Mouse (Mus musculus) left cerebral cortex, adult 2 months (tissue): ENCODE measurements around the gene Osbp. TPM values are rescaled to one million over a fixed set of nuclear protein-coding genes. Genes with fewer than 3 reads are reported as not detected.

ENCODE experiments used
- DNase-seq, 2 experiments: peaks; one replicate each; pipeline ENCODE4 v3.0.0; 2021 to 2022; ENCODE audit warnings: low spot score in 2 of 2, mixed read lengths in 1 of 2; ENCODE audit errors: extremely low spot score in 1 of 2
- H3K27ac ChIP-seq: fragments of 200-600 bp; 2 replicates; pipeline ENCODE4 v1.8.1; 2022
- H3K4me3 ChIP-seq: fragments of 200-600 bp; 2 replicates; pipeline ENCODE4 v1.8.1; 2022
- CTCF ChIP-seq: fragments of 200-600 bp; IDR thresholded peaks from 2 replicates; pipeline ENCODE4 v1.8.1; 2022; ENCODE audit warnings: antibody characterized with exemption, mild to moderate bottlenecking, moderate library complexity
- intact Hi-C: fragments of 180-260 bp; cut with DNase I; formaldehyde crosslinking; loops from one replicate; pipeline ENCODE4 v1.15.1; 2025
- total RNA-seq, 2 experiments: library from RNA; stranded (reverse); gene quantifications; 2 replicates each; pipeline ENCODE4 v1.2.3; 2021

The Osbp gene
- total RNA-seq, 2 experiments from 2014 or later = 55.6 to 57.0 TPM

DNA sequence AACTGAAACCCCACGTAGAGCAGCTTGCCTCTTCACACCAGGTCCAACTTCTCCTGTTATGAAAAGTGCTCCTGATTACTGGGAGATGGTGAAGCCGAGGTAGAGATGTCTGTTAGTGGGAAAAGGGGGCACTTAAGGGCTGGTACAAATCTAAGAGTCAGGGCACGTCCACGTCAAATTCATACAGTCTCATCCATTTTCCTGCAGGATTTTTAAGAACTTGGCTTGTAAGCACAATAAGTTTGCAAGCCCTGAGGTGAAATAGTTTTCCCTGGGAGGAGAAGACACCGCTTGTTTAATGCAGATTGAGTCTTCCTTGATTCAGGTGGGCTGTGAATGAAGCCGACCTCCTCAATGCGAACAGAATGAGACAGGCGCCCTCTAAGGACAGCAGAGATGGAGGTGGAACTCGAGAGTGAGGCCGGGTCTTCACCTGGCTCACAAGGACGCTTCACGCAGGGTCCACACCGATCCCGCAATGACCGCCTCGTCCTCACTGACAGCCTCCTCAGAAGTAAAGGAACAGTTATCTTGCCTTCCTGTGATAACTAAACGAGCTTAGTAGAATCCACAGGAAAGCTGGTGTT lies 40.7 kb downstream of the Osbp start:
- no peak; the same call in none of the 2 replicates for TF ChIP-seq CTCF
- intact Hi-C loops = loop anchor here (2.0 to 5.0 kb wide), 4 partner anchors 39 to 496 kb away; partner anchors contain the start of genes Dtx4 and Osbp
- no peak for DNase-seq

DNA sequence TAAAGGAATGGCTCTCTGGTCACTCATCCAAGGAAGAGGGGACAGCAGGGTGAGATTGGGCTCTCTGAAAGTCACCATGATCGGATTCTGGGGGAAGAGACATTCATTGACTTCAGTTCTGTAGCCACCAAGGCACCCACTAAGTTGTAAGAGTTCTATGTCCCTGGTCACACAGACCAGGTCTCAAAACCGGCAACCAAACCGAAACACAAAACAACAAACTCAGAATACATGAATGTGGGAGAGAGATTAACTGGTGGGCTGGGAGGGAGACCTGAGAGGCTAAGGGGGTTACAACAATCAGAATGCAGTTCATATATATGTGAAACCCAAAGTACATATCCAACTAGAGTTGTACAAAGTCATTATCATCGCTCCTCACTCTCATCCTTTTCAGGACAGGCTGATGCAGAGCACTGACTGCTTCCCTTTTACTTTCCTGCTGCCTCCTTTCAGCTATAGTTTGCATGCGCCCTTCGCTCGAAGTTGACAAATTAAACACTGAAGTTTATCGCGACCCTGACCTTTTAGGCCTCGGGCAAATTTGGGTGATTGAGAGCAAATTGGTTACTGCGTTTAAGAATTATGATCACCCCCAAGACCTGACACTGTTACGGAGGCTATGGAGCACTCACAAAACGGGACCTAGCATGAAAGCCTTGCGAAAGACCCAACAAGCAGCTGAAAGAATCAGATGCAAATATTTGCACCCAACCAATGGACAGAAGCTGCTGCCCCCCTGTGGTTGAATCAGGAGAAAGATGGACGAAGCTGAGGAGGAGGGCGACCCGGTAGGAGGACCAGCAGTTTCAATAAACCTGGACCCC lies 41.6 kb downstream of the Osbp start:
- intact Hi-C loops = loop anchor here (2.0 to 5.0 kb wide), 4 partner anchors 40 to 495 kb away; partner anchors contain the start of genes Dtx4 and Osbp
- peak; percentile 48 for TF ChIP-seq CTCF

More for the DNA sequence above, 40.7 kb downstream of the Osbp start:
- Histone ChIP-seq H3K4me3 (peak overlapping the region; percentile 57), H3K27ac (peak overlapping the region; percentile 91)

DNA sequence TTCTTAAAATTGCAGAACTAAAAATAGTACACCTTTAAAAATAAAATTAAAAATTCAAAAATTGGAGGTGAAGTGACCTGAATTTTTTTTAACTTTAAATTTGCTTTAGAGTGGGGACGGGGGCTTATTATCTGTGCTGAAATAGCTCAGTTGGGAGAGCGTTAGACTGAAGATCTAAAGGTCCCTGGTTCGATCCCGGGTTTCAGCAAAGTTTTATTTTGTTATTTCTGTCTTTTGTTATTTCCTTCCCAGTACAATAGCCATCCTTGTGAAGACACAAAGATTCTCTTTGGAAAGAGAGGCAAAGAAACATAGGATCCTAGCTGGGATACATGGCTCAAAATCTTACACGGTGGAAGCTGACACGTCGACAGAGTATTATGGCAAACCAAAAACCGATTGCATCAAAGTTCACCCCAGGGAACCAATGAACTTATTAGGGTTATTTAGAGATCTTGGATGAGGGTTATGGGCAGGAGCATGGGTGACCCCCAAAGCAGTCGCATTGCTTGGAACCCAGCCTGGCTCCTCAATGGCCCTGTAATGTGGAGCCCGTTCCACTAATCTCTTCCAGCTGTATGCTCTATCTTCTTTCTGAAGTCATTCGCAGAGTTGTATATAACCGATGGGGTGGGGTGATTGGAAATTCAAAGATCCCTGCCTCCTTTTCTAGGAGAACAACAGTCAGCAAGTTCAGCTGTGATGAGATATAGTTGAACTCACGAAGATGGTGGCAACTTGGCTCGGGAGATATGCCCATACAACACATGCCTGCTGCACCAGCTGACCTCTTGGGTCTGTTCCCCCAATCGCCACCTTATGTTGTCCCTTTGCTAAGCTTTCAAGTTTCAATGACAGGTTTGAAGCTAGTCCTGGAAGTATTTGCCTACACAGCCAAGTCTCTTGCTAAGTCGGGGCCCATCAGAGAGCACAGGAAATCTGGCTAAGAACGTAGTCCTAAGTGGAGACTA lies 43.0 kb downstream of the Osbp start:
- Histone ChIP-seq H3K4me3 (no peak overlapping the region), H3K27ac (no peak overlapping the region)
- TF ChIP-seq CTCF = no peak
- no peak for DNase-seq
- intact Hi-C loops = loop anchor here (5.0 kb wide), 3 partner anchors 41 to 494 kb away; partner anchors contain the start of genes Dtx4 and Osbp

More for the DNA sequence above, 41.6 kb downstream of the Osbp start:
- Histone ChIP-seq H3K4me3 (no peak overlapping the region), H3K27ac (peak overlapping the region; percentile 91)
- DNase-seq = no peak

DNA sequence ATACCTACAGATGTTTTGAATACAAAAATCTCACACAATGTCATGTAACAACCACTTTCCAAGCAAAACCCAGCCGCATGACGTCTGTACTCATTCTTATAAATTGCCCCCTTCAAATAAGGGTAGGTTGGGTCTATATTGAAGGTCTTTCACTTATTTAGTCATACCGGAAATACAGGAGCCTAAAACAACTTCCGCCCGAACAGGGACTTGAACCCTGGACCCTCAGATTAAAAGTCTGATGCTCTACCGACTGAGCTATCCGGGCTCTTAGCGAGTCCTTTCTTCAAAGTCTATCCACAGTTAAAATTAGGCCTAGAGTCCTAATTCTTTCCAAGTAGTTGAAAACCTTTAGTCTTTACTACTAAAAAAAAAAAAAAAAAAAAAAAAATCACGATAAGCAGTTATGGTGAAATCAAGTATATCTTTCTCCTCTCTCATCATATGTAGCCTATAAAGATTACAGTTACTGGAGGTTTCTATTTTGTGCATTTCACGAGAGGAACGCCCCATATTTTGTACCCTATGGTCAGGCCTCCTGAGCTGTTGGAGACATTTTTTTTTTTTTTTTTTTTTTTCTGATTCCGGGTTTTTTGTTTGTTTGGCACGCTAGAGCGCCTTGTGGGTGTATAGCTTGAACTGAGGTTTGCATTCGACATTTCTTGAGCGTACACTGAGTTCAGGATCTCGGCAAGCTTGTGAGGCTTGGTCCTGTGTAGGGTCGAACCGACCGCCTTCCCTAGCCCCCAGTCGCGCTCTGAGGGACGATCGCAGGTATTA lies 44.0 kb downstream of the Osbp start:
- peak; percentile 77 to 81 for DNase-seq
- intact Hi-C loops = loop anchor here (2.0 to 10.0 kb wide), 11 partner anchors 42 to 785 kb away; partner anchors contain the start of genes Dtx4, Olfr1427, Osbp and Patl1
- Histone ChIP-seq H3K27ac (peak overlapping the region; percentile 89), H3K4me3 (peak overlapping the region; percentile 71)
- no peak for TF ChIP-seq CTCF

DNA sequence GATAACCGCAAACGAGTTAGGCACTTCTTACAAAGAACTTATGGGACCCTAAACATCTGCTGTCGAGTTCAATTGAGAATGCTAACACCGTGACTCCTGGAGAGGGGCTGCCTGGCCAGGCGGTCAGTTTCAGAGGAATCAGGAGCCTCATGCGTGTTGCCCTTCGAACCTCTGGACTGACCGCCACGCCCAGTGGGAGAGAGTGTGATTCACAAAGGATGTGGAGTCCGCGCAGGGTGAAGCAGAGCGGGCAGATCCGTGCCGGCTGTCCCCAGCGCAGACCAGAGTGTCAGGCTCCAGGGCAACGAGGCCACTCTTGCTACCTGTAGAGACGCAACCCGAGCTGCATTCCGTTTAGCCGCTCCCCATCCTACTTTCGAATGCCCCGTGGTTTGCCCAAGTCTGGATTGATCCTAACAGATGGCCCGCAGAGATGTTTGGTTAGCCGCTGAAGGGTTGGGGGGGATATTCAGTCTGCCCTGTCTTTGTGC lies 44.6 kb downstream of the Osbp start:
- Histone ChIP-seq H3K27ac (peak overlapping the region; percentile 89), H3K4me3 (peak overlapping the region; percentile 71)
- intact Hi-C loops = loop anchor here (2.0 to 10.0 kb wide), 8 partner anchors 92 to 784 kb away; partner anchors contain the start of genes Olfr1427, Patl1 and Stx3
- DNase-seq = peak; percentile 45 to 46
- TF ChIP-seq CTCF = no peak

DNA sequence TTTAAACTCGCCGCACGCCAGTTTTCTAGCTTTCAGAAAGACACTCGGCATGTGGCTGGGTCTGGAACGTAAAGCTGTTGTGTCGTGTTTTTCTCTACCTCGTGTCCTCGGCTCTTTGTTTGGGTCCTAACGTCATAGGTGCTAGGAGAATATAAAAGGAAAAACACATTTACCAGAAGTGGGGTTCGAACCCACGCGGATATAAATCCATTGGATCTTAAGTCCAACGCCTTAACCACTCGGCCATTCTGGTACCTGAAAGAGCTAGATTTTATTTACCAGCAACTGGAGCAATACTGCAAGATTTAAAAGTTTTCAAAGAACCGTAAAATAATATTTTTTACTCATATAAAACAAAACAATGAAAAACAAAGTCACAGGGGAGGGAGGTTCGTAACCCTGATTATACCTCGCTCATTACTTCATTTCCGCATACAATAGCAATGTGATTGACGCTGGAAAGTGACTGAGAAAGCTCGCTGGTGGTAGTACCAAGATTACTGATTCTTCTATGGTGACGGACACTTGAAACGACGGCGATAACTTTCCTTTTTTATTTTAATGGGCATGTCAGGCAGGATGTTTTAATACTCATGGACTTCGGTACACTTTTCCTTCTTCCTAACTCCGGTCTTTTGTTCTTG lies 45.3 kb downstream of the Osbp start:
- H3K27ac ChIP-seq = peak overlapping the region; percentile 89
- TF ChIP-seq CTCF = no peak

DNA sequence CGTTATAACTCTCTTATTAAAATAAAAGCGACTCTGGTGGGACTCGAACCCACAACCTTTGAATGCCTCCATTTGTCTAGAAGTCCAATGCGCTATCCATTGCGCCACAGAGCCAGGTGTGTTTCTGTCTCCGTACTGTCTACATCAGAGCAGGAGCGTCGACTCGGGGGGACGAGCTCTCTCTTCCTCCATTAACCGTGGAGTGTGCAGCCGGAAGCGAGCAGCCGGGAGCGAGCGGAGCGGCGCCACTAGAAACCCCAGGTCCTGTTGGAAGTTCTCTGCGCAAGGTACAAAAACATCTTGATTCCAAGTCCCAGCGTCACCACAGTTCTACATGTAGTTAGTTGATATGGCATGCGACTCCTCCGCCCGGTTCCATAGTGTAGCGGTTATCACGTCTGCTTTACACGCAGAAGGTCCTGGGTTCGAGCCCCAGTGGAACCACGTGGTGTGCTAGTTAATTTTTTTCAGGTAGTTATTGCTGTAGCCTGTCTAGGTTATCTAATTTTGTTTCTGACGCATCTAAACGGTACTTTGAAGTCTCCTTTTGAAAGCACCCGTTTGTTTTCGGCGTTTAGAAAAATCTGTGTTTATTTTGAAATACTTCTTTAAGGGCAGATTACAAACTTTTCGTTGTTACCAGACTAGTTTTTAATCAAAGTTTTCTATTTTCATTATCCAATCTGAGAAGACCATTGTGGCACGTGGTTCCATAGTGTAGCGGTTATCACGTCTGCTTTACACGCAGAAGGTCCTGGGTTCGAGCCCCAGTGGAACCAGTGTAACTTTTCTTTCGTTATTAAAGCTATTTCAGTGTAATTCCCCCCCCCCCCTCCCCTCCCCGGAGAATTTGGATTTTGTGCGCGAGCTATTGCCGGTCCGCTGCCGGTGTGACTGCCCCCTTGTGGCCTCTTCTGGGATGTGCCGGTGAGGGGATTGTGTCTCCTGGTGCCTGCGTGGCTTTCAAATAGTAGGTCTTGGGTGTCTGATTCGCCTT lies 46.1 kb downstream of the Osbp start:
- peak; percentile 88 to 89 for DNase-seq
- intact Hi-C loops = loop anchor here (2.0 to 10.0 kb wide), 8 partner anchors 90 to 783 kb away; partner anchors contain the start of genes Olfr1427, Patl1 and Stx3
- TF ChIP-seq CTCF = peak; percentile 67
- Histone ChIP-seq H3K27ac (peak overlapping the region; percentile 90), H3K4me3 (peak overlapping the region; percentile 71)

More for the DNA sequence above, 45.3 kb downstream of the Osbp start:
- peak; percentile 79 to 84 for DNase-seq
- intact Hi-C loops = loop anchor here (2.0 to 10.0 kb wide), 8 partner anchors 91 to 784 kb away; partner anchors contain the start of genes Olfr1427, Patl1 and Stx3
- H3K4me3 ChIP-seq = peak overlapping the region; percentile 71

DNA sequence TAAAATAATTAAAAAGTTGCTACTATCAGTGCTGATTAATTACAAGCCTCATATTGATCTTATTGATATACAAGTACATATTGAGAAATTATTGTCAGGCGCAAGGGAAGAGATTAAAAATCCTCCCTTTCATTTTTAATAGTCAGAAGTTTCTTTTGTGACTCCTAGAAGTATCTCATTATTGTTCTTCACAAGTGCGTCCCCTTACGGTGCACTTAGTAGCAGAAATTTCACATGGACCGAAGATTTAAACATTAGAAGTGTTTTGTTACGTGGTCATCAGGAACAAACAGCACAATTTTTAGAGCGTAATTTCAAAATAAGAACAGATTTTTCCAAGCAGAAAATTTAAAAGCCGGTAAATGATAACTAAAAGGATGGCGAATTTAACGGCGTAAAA lies 46.9 kb downstream of the Osbp start:
- peak overlapping the region; percentile 64 for H3K27ac ChIP-seq
- intact Hi-C loops = loop anchor here (5.0 to 10.0 kb wide), 7 partner anchors 90 to 580 kb away; partner anchors contain the start of genes Olfr1427, Patl1 and Stx3

More for the DNA sequence above, 46.9 kb downstream of the Osbp start:
- H3K4me3 ChIP-seq = peak overlapping the region; percentile 71
- TF ChIP-seq CTCF = no peak
- no peak for DNase-seq
